12 mouse cellular contexts compared by ENCODE assay signal in genomic region chr4:86953519-86953918, GRCm38 (mm10).
DNase-seq lines count a peak whose midpoint lies in the region; ATAC-seq and TF ChIP-seq lines count a peak whose summit lies in the region.
"Had no signal": no experiment of that assay in that cellular context is flagged by ENCODE, and none has a peak within 500 bp of the region (broad histone marks: within the 10 kb centered on the region; RNA-seq: fewer than 3 reads in every experiment).

No protein-coding gene starts in this region.

- H3K4me2 ChIP-seq in hindbrain, embryonic 12.5 days (replicated peaks), result no peak overlapping the region
- H3K4me2 ChIP-seq in lung, embryonic 14.5 days, result no peak overlapping the region

- no peaks in the 10 kb centered on the region for H3K9me3 ChIP-seq in hindbrain, embryonic 10.5 days
- no peaks in the 10 kb centered on the region for H3K9me3 ChIP-seq in hindbrain, embryonic 12.5 days (replicated peaks)
- H3K9me3 ChIP-seq in lung, embryonic 14.5 days (ENCODE audit: low read depth, low read length), result no peaks in the 10 kb centered on the region
- no peaks in the 10 kb centered on the region for H3K9me3 ChIP-seq in MEL (replicated peaks; ENCODE audit: insufficient read depth, low read length)
- H3K9me3 ChIP-seq: limb, embryonic 10.5 days had no signal

- DNase-seq in hindbrain, embryonic 10.5 days (ENCODE audit: low spot score), result peak; percentile 20
- no peak for DNase-seq in lung, embryonic 14.5 days
- no peak for DNase-seq in lung, postnatal 4 days
- no peak for DNase-seq in MEL (ENCODE audit: low read depth, low spot score)
- peak; percentile 35 for DNase-seq in embryo, embryonic 11 days
- DNase-seq in thymus, adult 18-20 months, result no peak
- no peak for DNase-seq in layer of hippocampus, postnatal 36 days
- DNase-seq: heart, postnatal 4 days; lung, adult 2 months had no signal

- no peak for ATAC-seq in hindbrain, embryonic 12.5 days (ENCODE audit: low FRiP score)
- ATAC-seq in lung, embryonic 14.5 days (ENCODE audit: insufficient read depth), result no peak
- ATAC-seq: forebrain, embryonic 14.5 days had no signal

- TF ChIP-seq POLR2A in MEL (IDR thresholded peaks at IDR 0.05; ENCODE audit: control insufficient read depth in 1 of 2, insufficient read depth in 1 of 2, low read depth in 1 of 2, low read length in 2 of 2, poor library complexity in 1 of 2), result no peak

- no peak overlapping the region for H3K4me3 ChIP-seq in hindbrain, embryonic 10.5 days
- no peak overlapping the region for H3K4me3 ChIP-seq in hindbrain, embryonic 12.5 days
- H3K4me3 ChIP-seq in lung, embryonic 14.5 days (ENCODE audit: low read depth, low read length), result no peak overlapping the region
- no peak overlapping the region for H3K4me3 ChIP-seq in MEL (ENCODE audit: control insufficient read depth in 1 of 2, insufficient read depth in 1 of 2, low read depth in 2 of 2, low read length in 2 of 2)
- H3K4me3 ChIP-seq: limb, embryonic 10.5 days had no signal

- no peak for TF ChIP-seq EP300 in MEL (IDR thresholded peaks at IDR 0.05; ENCODE audit: low read depth in 1 of 2, low read length in 2 of 2)

- H3K36me3 ChIP-seq in hindbrain, embryonic 10.5 days, result no peaks in the 10 kb centered on the region
- H3K36me3 ChIP-seq in hindbrain, embryonic 12.5 days, result no peaks in the 10 kb centered on the region
- no peaks in the 10 kb centered on the region for H3K36me3 ChIP-seq in lung, embryonic 14.5 days (ENCODE audit: insufficient read depth)
- H3K36me3 ChIP-seq in MEL (ENCODE audit: control insufficient read depth in 1 of 2, insufficient read depth in 2 of 2, low read length in 2 of 2), result no peaks in the 10 kb centered on the region
- H3K36me3 ChIP-seq: limb, embryonic 10.5 days had no signal

- no peaks in the 10 kb centered on the region for H3K79me2 ChIP-seq in MEL (ENCODE audit: control insufficient read depth, insufficient read depth, low read length, poor library complexity)

- no peak overlapping the region for H3K27ac ChIP-seq in hindbrain, embryonic 10.5 days
- H3K27ac ChIP-seq in hindbrain, embryonic 12.5 days, result no peak overlapping the region
- H3K27ac ChIP-seq in lung, embryonic 14.5 days (ENCODE audit: low read depth), result no peak overlapping the region
- no peak overlapping the region for H3K27ac ChIP-seq in MEL (ENCODE audit: control insufficient read depth, low read depth, low read length)
- H3K27ac ChIP-seq: limb, embryonic 10.5 days had no signal

- H3K4me1 ChIP-seq in hindbrain, embryonic 10.5 days (replicated peaks), result peaks cover 10% of the 10 kb centered on the region; the same call in 1 of the 2 replicates
- no peaks in the 10 kb centered on the region for H3K4me1 ChIP-seq in hindbrain, embryonic 12.5 days
- H3K4me1 ChIP-seq in lung, embryonic 14.5 days (ENCODE audit: insufficient read depth), result no peaks in the 10 kb centered on the region
- H3K4me1 ChIP-seq in MEL (ENCODE audit: control insufficient read depth in 1 of 2, insufficient read depth in 2 of 2, low read length in 2 of 2), result no peaks in the 10 kb centered on the region
- H3K4me1 ChIP-seq: limb, embryonic 10.5 days had no signal

- 0 out of 2 replicates have a peak, but pooled peaks have one; percentile 8 for TF ChIP-seq CTCF in lung, embryonic 14.5 days (IDR thresholded peaks at IDR 0.05; ENCODE audit: low read depth)
- TF ChIP-seq CTCF in MEL (IDR thresholded peaks at IDR 0.05 in 2 of 3, conservative IDR thresholded peaks at IDR 0.05 in 1 of 3; ENCODE audit: control insufficient read depth in 1 of 3, insufficient read depth in 1 of 3, low read depth in 2 of 3, low read length in 3 of 3, poor library complexity in 1 of 3, severe bottlenecking in 1 of 3), result peak in 2 of 3 experiments; percentile 11 to 12; a peak in 1 of 6 replicates

- no peak overlapping the region for H3K9ac ChIP-seq in hindbrain, embryonic 12.5 days
- no peak overlapping the region for H3K9ac ChIP-seq in lung, embryonic 14.5 days
- no peak overlapping the region for H3K9ac ChIP-seq in MEL (ENCODE audit: control insufficient read depth, low read depth, low read length, poor library complexity, severe bottlenecking)

- 66% methylated on average over 5 of the region's 5 CpGs for WGBS in hindbrain, embryonic 10.5 days
- WGBS in hindbrain, embryonic 12.5 days, result 45% methylated on average over 5 of the region's 5 CpGs
- 48% methylated on average over 5 of the region's 5 CpGs for WGBS in lung, embryonic 14.5 days

- no peak for TF ChIP-seq RAD21 in MEL (IDR thresholded peaks at IDR 0.05; ENCODE audit: low read depth, low read length)

- no peaks in the 10 kb centered on the region for H3K27me3 ChIP-seq in hindbrain, embryonic 10.5 days (ENCODE audit: insufficient read depth, poor library complexity, severe bottlenecking)
- H3K27me3 ChIP-seq in hindbrain, embryonic 12.5 days, result no peaks in the 10 kb centered on the region
- H3K27me3 ChIP-seq in lung, embryonic 14.5 days (ENCODE audit: insufficient read depth, low read length), result no peaks in the 10 kb centered on the region
- H3K27me3 ChIP-seq in MEL (ENCODE audit: control insufficient read depth in 1 of 2, insufficient read depth in 2 of 2, low read length in 2 of 2), result no peaks in the 10 kb centered on the region

TF ChIP-seq in MEL, 35 proteins besides CTCF, POLR2A, EP300 and RAD21:
- TF ChIP-seq ETS1 (IDR thresholded peaks at IDR 0.05; ENCODE audit: low read depth, low read length), result no peak
- TF ChIP-seq TBP (IDR thresholded peaks at IDR 0.05; ENCODE audit: low read depth, low read length), result no peak
- TF ChIP-seq JUND (IDR thresholded peaks at IDR 0.05; ENCODE audit: low read depth, low read length), result no peak
- no peak for TF ChIP-seq GATA1 (IDR thresholded peaks at IDR 0.05; ENCODE audit: low read depth, low read length)
- no peak for TF ChIP-seq TAL1 (IDR thresholded peaks at IDR 0.05; ENCODE audit: low read length)
- no peak for TF ChIP-seq GABPA (IDR thresholded peaks at IDR 0.05; ENCODE audit: low read depth, low read length)
- TF ChIP-seq TCF12 (IDR thresholded peaks at IDR 0.05; ENCODE audit: low read depth, low read length), result no peak
- no peak for TF ChIP-seq CHD2 (IDR thresholded peaks at IDR 0.05; ENCODE audit: low read length)
- no peak for TF ChIP-seq E2F4 (IDR thresholded peaks at IDR 0.05; ENCODE audit: borderline replicate concordance, low read depth, low read length)
- TF ChIP-seq MAFK (IDR thresholded peaks at IDR 0.05; ENCODE audit: borderline replicate concordance, low read depth, low read length), result no peak
- TF ChIP-seq ZKSCAN1 (IDR thresholded peaks at IDR 0.05; ENCODE audit: low read depth, low read length), result no peak
- no peak for TF ChIP-seq USF2 (IDR thresholded peaks at IDR 0.05; ENCODE audit: borderline replicate concordance in 1 of 2, insufficient read depth in 1 of 2, low read depth in 1 of 2, low read length in 2 of 2)
- TF ChIP-seq MYC (IDR thresholded peaks at IDR 0.05; ENCODE audit: low read depth, low read length), result no peak
- no peak for TF ChIP-seq CHD1 (IDR thresholded peaks at IDR 0.05; ENCODE audit: low read depth, low read length)
- no peak for TF ChIP-seq BHLHE40 (IDR thresholded peaks at IDR 0.05; ENCODE audit: borderline replicate concordance, low read depth, low read length)
- TF ChIP-seq MAZ (IDR thresholded peaks at IDR 0.05; ENCODE audit: low read depth, low read length), result no peak
- no peak for TF ChIP-seq POLR2AphosphoS2 (IDR thresholded peaks at IDR 0.05; ENCODE audit: low read length)
TF ChIP-seq in MEL: peak in this region for 0.

Comparison
In these comparisons a context has a peak if more than half of its experiments do, and no peak if none do; other contexts are left out.
1. DNase-seq: peak in hindbrain, embryonic 10.5 days (single experiment) and embryo, embryonic 11 days (single experiment); none in lung, embryonic 14.5 days (single experiment), lung, postnatal 4 days (0 of 2), MEL (single experiment), thymus, adult 18-20 months (0 of 2) and layer of hippocampus, postnatal 36 days (0 of 2).